Mouse (Mus musculus) intestine, embryonic 15.5 days (tissue): ENCODE results near the gene Wdr46. TPM values are rescaled to one million over a fixed set of nuclear protein-coding genes. Genes with fewer than 3 reads are reported as not detected.

Experiments used
- ATAC-seq: fragments of 200-750 bp; cut with Nextera tagmentation; 2 replicates; pipeline ENCODE4 v1.8.0; 2017; ENCODE audit warnings: moderate TSS enrichment, moderate library complexity
- H3K27ac ChIP-seq: fragments of 300-500 bp; sonication (generic); 2 replicates; pipeline ENCODE4 v1.5.1; 2015; ENCODE audit warnings: mild to moderate bottlenecking, inconsistent platforms
- H3K27me3 ChIP-seq: fragments of 300-500 bp; sonication (generic); replicated peaks from 2 replicates; pipeline ENCODE4 v1.6.1; 2015; ENCODE audit warnings: inconsistent platforms
- H3K36me3 ChIP-seq: fragments of 300-500 bp; sonication (generic); 2 replicates; pipeline ENCODE4 v1.6.1; 2015; ENCODE audit warnings: inconsistent platforms
- H3K4me1 ChIP-seq: fragments of 300-500 bp; sonication (generic); replicated peaks from 2 replicates; pipeline ENCODE4 v1.6.1; 2015; ENCODE audit warnings: inconsistent platforms
- H3K4me2 ChIP-seq: fragments of 300-500 bp; sonication (generic); replicated peaks from 2 replicates; pipeline ENCODE4 v1.6.1; 2015; ENCODE audit warnings: mild to moderate bottlenecking, inconsistent platforms
- H3K4me3 ChIP-seq: fragments of 300-500 bp; sonication (generic); replicated peaks from 2 replicates; pipeline ENCODE4 v1.5.1; 2015; ENCODE audit warnings: inconsistent platforms
- H3K9ac ChIP-seq: fragments of 300-500 bp; sonication (generic); 2 replicates; pipeline ENCODE4 v1.6.1; 2015; ENCODE audit warnings: inconsistent platforms
- H3K9me3 ChIP-seq: fragments of 300-500 bp; sonication (generic); 2 replicates; pipeline ENCODE4 v1.6.1; 2016; ENCODE audit warnings: inconsistent platforms
- WGBS: fragments of 180-500 bp; shearing (Covaris S2); methylation state at CpG from one replicate; pipeline ENCODE4 v1.1.7; 2015; 5-methylcytosine and 5-hydroxymethylcytosine counted together
- polyA plus RNA-seq: library from polyadenylated mRNA; unstranded; fragments of >200 nt; fragmentation: Nextera tagmentation; extraction: Ambion mirVana; gene quantifications from 2 replicates; pipeline ENCODE4 v1.2.1, GENCODE M21; 2015

The Wdr46 gene
- polyA plus RNA-seq, 1 experiment from 2014 or later: 37.1 TPM

- Histone ChIP-seq H3K36me3 (peaks cover 6% of the 10 kb centered on the region; the same call in 1 of the 2 replicates), H3K27me3 (no peaks in the 10 kb centered on the region), H3K9me3 (no peaks in the 10 kb centered on the region), H3K27ac (no peak overlapping the region), H3K4me1 (peaks cover 15% of the 10 kb centered on the region; the same call in 1 of the 2 replicates), H3K4me2 (no peak overlapping the region), H3K4me3 (no peak overlapping the region), H3K9ac (no peak overlapping the region)
- no peak for ATAC-seq
- 82% methylated on average over 10 of the region's 10 CpGs for WGBS
Observed at GRCm38 (mm10) chr17:33924577-33925283, 15.7 kb upstream of the Wdr46 start.

- H3K27me3 ChIP-seq: no peaks in the 10 kb centered on the region
- H3K4me2 ChIP-seq: no peak overlapping the region
- no peak for ATAC-seq
- no peaks in the 10 kb centered on the region for H3K9me3 ChIP-seq
- H3K36me3 ChIP-seq: peaks cover 6% of the 10 kb centered on the region; the same call in 1 of the 2 replicates
- peaks cover 14% of the 10 kb centered on the region; the same call in 1 of the 2 replicates for H3K4me1 ChIP-seq
- no peak overlapping the region for H3K9ac ChIP-seq
- no peak overlapping the region for H3K27ac ChIP-seq
- H3K4me3 ChIP-seq: no peak overlapping the region
- 83% methylated on average over 21 of the region's 21 CpGs for WGBS
Observed at GRCm38 (mm10) chr17:33925406-33926116, 14.9 kb upstream of the Wdr46 start.

GRCm38 (mm10) chr17:33926207-33926932 lies 14.1 kb upstream of the Wdr46 start:
- Histone ChIP-seq H3K27ac (no peak overlapping the region), H3K4me2 (no peak overlapping the region)
- WGBS: 75% methylated on average over 17 of the region's 17 CpGs

GRCm38 (mm10) chr17:33928251-33928947 lies 12.1 kb upstream of the Wdr46 start:
- no peaks in the 10 kb centered on the region for H3K27me3 ChIP-seq
- H3K9me3 ChIP-seq: no peaks in the 10 kb centered on the region
- H3K36me3 ChIP-seq: peaks cover 15% of the 10 kb centered on the region
- peak overlapping the region; percentile 97 for H3K4me2 ChIP-seq
- H3K9ac ChIP-seq: peak overlapping the region; percentile 86
- ATAC-seq: no peak
- 62% methylated on average over 21 of the region's 21 CpGs for WGBS
- peaks cover 17% of the 10 kb centered on the region for H3K4me1 ChIP-seq
- peak overlapping the region; percentile 88 for H3K4me3 ChIP-seq
- no peak overlapping the region for H3K27ac ChIP-seq

More at GRCm38 (mm10) chr17:33926207-33926932, 14.1 kb upstream of the Wdr46 start:
- H3K27me3 ChIP-seq: no peaks in the 10 kb centered on the region
- no peak for ATAC-seq
- H3K4me1 ChIP-seq: peaks cover 16% of the 10 kb centered on the region
- no peaks in the 10 kb centered on the region for H3K9me3 ChIP-seq
- H3K4me3 ChIP-seq: no peak overlapping the region
- H3K36me3 ChIP-seq: peaks cover 6% of the 10 kb centered on the region; the same call in 1 of the 2 replicates
- no peak overlapping the region for H3K9ac ChIP-seq

- H3K27me3 ChIP-seq: no peaks in the 10 kb centered on the region
- peaks cover 19% of the 10 kb centered on the region for H3K36me3 ChIP-seq
- H3K4me1 ChIP-seq: peaks cover 17% of the 10 kb centered on the region
- H3K4me2 ChIP-seq: peak within 1 kb of the TSS; percentile 97
- peak within 1 kb of the TSS; percentile 88 for H3K4me3 ChIP-seq
- peak within 1 kb of the TSS; percentile 86 for H3K9ac ChIP-seq
- peak within 1 kb of the TSS; percentile 97 for H3K27ac ChIP-seq
- H3K9me3 ChIP-seq: no peaks in the 10 kb centered on the region
- ATAC-seq: peak; percentile 87
- WGBS: under 1% methylated on average over 77 of the region's 80 CpGs
Observed at GRCm38 (mm10) chr17:33929371-33930279, 10.8 kb upstream of the Wdr46 start, which contains the start of gene Rgl2. Rgl2 (plus strand) TSS chr17:33929543.

- Histone ChIP-seq H3K27me3 (no peaks in the 10 kb centered on the region), H3K36me3 (peaks cover 17% of the 10 kb centered on the region), H3K9me3 (no peaks in the 10 kb centered on the region), H3K4me2 (peak overlapping the region; percentile 97), H3K9ac (peak overlapping the region; percentile 86), H3K27ac (peak overlapping the region; percentile 97), H3K4me3 (peak overlapping the region; percentile 88), H3K4me1 (peaks cover 17% of the 10 kb centered on the region)
- peak; percentile 19; the same call in 1 of the 2 replicates for ATAC-seq
- under 1% methylated on average over 44 of the region's 45 CpGs for WGBS
Observed at GRCm38 (mm10) chr17:33930280-33931158, 9.9 kb upstream of the Wdr46 start.

GRCm38 (mm10) chr17:33931159-33931866 lies 9.1 kb upstream of the Wdr46 start:
- Histone ChIP-seq H3K36me3 (peaks cover 16% of the 10 kb centered on the region; the same call in 1 of the 2 replicates), H3K4me1 (peaks cover 17% of the 10 kb centered on the region), H3K27me3 (no peaks in the 10 kb centered on the region), H3K4me3 (peak overlapping the region; percentile 88), H3K27ac (0 out of 2 replicates have a peak overlapping the region, but pooled peaks have one; percentile 9), H3K4me2 (peak overlapping the region; percentile 97), H3K9ac (peak overlapping the region; percentile 86), H3K9me3 (no peaks in the 10 kb centered on the region)
- no peak for ATAC-seq
- WGBS: 40% methylated on average over 18 of the region's 18 CpGs

GRCm38 (mm10) chr17:33931947-33932346 lies 8.5 kb upstream of the Wdr46 start:
- H3K4me3 ChIP-seq: no peak overlapping the region

GRCm38 (mm10) chr17:33932448-33932847 lies 8.0 kb upstream of the Wdr46 start:
- no peak overlapping the region for H3K4me3 ChIP-seq
- WGBS: 88% methylated on average over 14 of the region's 14 CpGs
- H3K36me3 ChIP-seq: peaks cover 23% of the 10 kb centered on the region
- H3K4me1 ChIP-seq: peaks cover 17% of the 10 kb centered on the region
- H3K27me3 ChIP-seq: no peaks in the 10 kb centered on the region
- no peak overlapping the region for H3K9ac ChIP-seq
- H3K9me3 ChIP-seq: no peaks in the 10 kb centered on the region
- ATAC-seq: no peak
- no peak overlapping the region for H3K4me2 ChIP-seq
- no peak overlapping the region for H3K27ac ChIP-seq

More at GRCm38 (mm10) chr17:33931947-33932346, 8.5 kb upstream of the Wdr46 start:
- ATAC-seq: no peak
- peaks cover 17% of the 10 kb centered on the region for H3K4me1 ChIP-seq
- WGBS: 93% methylated on average over 11 of the region's 11 CpGs
- H3K9me3 ChIP-seq: no peaks in the 10 kb centered on the region
- no peak overlapping the region for H3K4me2 ChIP-seq
- H3K27me3 ChIP-seq: no peaks in the 10 kb centered on the region
- peaks cover 18% of the 10 kb centered on the region; the same call in 1 of the 2 replicates for H3K36me3 ChIP-seq
- H3K9ac ChIP-seq: no peak overlapping the region
- no peak overlapping the region for H3K27ac ChIP-seq

GRCm38 (mm10) chr17:33932970-33933369 lies 7.5 kb upstream of the Wdr46 start:
- Histone ChIP-seq H3K4me2 (no peak overlapping the region), H3K9me3 (no peaks in the 10 kb centered on the region), H3K27ac (no peak overlapping the region), H3K27me3 (no peaks in the 10 kb centered on the region), H3K4me3 (no peak overlapping the region), H3K36me3 (peaks cover 22% of the 10 kb centered on the region), H3K9ac (no peak overlapping the region), H3K4me1 (peaks cover 15% of the 10 kb centered on the region)
- 91% methylated on average over 15 of the region's 15 CpGs for WGBS
- ATAC-seq: no peak
